Mouse (Mus musculus): ENCODE results near the gene Smco2.

- no peak for TF ChIP-seq CTCF (IDR thresholded peaks at IDR 0.05; ENCODE audit: extremely low read depth, insufficient read depth, insufficient read length, insufficient replicate concordance)
- TF ChIP-seq POLR2A (IDR thresholded peaks at IDR 0.05; ENCODE audit: low read depth, low read length) = no peak
These were observed 36.9 kb upstream of the Smco2 start for GRCm38 (mm10) chr6:146813007-146813406.

Measured in spleen, adult 2 months (tissue).